Comparison of ENCODE assay signal across 27 mouse cellular contexts in genomic region chr2:60612906-60613856, GRCm38 (mm10).
A peak's percentile ranks its signal among the peaks of the same experiment; 100 is the strongest.
DNase-seq lines count a peak whose midpoint lies in the region; ATAC-seq lines count a peak whose summit lies in the region.
"Had no signal": no experiment of that assay in that cellular context is flagged by ENCODE, and none has a peak within 500 bp of the region (broad histone marks: within the 10 kb centered on the region; RNA-seq: fewer than 3 reads in every experiment).

No protein-coding gene starts in this region.

- no peaks in the 10 kb centered on the region for H3K36me3 ChIP-seq in hindbrain, embryonic 12.5 days
- H3K36me3 ChIP-seq in hindbrain, embryonic 10.5 days: no peaks in the 10 kb centered on the region
- H3K36me3 ChIP-seq in forebrain, embryonic 10.5 days (replicated peaks): no peaks in the 10 kb centered on the region
- H3K36me3 ChIP-seq in forebrain, embryonic 15.5 days: no peaks in the 10 kb centered on the region
- H3K36me3 ChIP-seq in midbrain, embryonic 15.5 days (replicated peaks): no peaks in the 10 kb centered on the region
- H3K36me3 ChIP-seq: embryonic facial prominence, embryonic 13.5 days; heart, embryonic 13.5 days had no signal

- H3K4me2 ChIP-seq in hindbrain, embryonic 12.5 days (replicated peaks): no peak overlapping the region
- peak overlapping the region; percentile 20; the same call in 1 of the 2 replicates for H3K4me2 ChIP-seq in forebrain, embryonic 15.5 days (replicated peaks)
- no peak overlapping the region for H3K4me2 ChIP-seq in midbrain, embryonic 15.5 days
- H3K4me2 ChIP-seq: embryonic facial prominence, embryonic 13.5 days; heart, embryonic 13.5 days; hindbrain, embryonic 14.5 days; liver, embryonic 11.5 days had no signal

- H3K9ac ChIP-seq in hindbrain, embryonic 12.5 days: no peak overlapping the region
- H3K9ac ChIP-seq in forebrain, embryonic 15.5 days (replicated peaks): no peak overlapping the region
- no peak overlapping the region for H3K9ac ChIP-seq in midbrain, embryonic 15.5 days
- H3K9ac ChIP-seq: embryonic facial prominence, embryonic 13.5 days; heart, embryonic 13.5 days; hindbrain, embryonic 14.5 days; liver, postnatal 0 days had no signal

- 77% methylated on average over 15 of the region's 15 CpGs for WGBS in hindbrain, embryonic 12.5 days
- WGBS in hindbrain, embryonic 10.5 days: 85% methylated on average over 15 of the region's 15 CpGs
- WGBS in forebrain, embryonic 10.5 days: 47% methylated on average over 15 of the region's 15 CpGs
- WGBS in forebrain, embryonic 15.5 days: 15% methylated on average over 15 of the region's 15 CpGs
- WGBS in midbrain, embryonic 15.5 days: 32% methylated on average over 15 of the region's 15 CpGs

- 0 out of 2 replicates have a peak, but pooled peaks have one; percentile 17 for ATAC-seq in hindbrain, embryonic 12.5 days (ENCODE audit: low FRiP score)
- peak; percentile 53; the same call in 1 of the 2 replicates for ATAC-seq in forebrain, embryonic 15.5 days (replicated peaks)
- 0 out of 2 replicates have a peak, but pooled peaks have one; percentile 17 for ATAC-seq in midbrain, embryonic 15.5 days (replicated peaks)
- ATAC-seq: CD4-positive, CD25-positive, alpha-beta regulatory T cell, adult 4 months; inflammation-experienced regulatory T-cells, adult 6 months; liver, postnatal 0 days; lung, postnatal 0 days had no signal

- peaks cover 4% of the 10 kb centered on the region for H3K4me1 ChIP-seq in hindbrain, embryonic 12.5 days
- peaks cover 17% of the 10 kb centered on the region; the same call in 1 of the 2 replicates for H3K4me1 ChIP-seq in hindbrain, embryonic 10.5 days (replicated peaks)
- peaks cover 32% of the 10 kb centered on the region for H3K4me1 ChIP-seq in forebrain, embryonic 10.5 days
- H3K4me1 ChIP-seq in forebrain, embryonic 15.5 days: peaks cover 17% of the 10 kb centered on the region
- 0 out of 2 replicates have a peak, but pooled peaks cover 13% of the 10 kb centered on the region for H3K4me1 ChIP-seq in midbrain, embryonic 15.5 days
- H3K4me1 ChIP-seq: heart, embryonic 13.5 days had no signal

- no peak for DNase-seq in hindbrain, embryonic 10.5 days (ENCODE audit: low spot score)
- DNase-seq in forebrain, embryonic 10.5 days (ENCODE audit: extremely low spot score, low spot score): no peak
- DNase-seq in MN1 (ENCODE audit: low spot score): no peak
- no peak for DNase-seq in spleen, postnatal 14 days (ENCODE audit: low spot score in 2 of 2)
- DNase-seq: adrenal gland, postnatal 36 days; cerebellum, adult 11 months; cerebellum, postnatal 14 days; gastrocnemius, postnatal 10 days; heart, postnatal 14 days; kidney, adult 9 months; kidney, postnatal 14 days; layer of hippocampus, postnatal 36 days; liver, postnatal 0 days; thymus, adult 2 months had no signal

- no peak overlapping the region for H3K27ac ChIP-seq in hindbrain, embryonic 12.5 days
- no peak overlapping the region for H3K27ac ChIP-seq in hindbrain, embryonic 10.5 days
- H3K27ac ChIP-seq in forebrain, embryonic 10.5 days: no peak overlapping the region
- no peak overlapping the region for H3K27ac ChIP-seq in forebrain, embryonic 15.5 days (replicated peaks)
- H3K27ac ChIP-seq in midbrain, embryonic 15.5 days: no peak overlapping the region
- H3K27ac ChIP-seq: embryonic facial prominence, embryonic 13.5 days; heart, embryonic 13.5 days; hindbrain, embryonic 14.5 days; layer of hippocampus, adult 2 months; macrophage; stomach, postnatal 0 days had no signal

- no peak overlapping the region for H3K4me3 ChIP-seq in hindbrain, embryonic 12.5 days
- no peak overlapping the region for H3K4me3 ChIP-seq in hindbrain, embryonic 10.5 days
- peak overlapping the region; percentile 14; the same call in 1 of the 2 replicates for H3K4me3 ChIP-seq in forebrain, embryonic 10.5 days
- no peak overlapping the region for H3K4me3 ChIP-seq in forebrain, embryonic 15.5 days
- H3K4me3 ChIP-seq in midbrain, embryonic 15.5 days: no peak overlapping the region
- H3K4me3 ChIP-seq: embryonic facial prominence, embryonic 13.5 days; heart, embryonic 13.5 days; layer of hippocampus, adult 2 months had no signal

- no peaks in the 10 kb centered on the region for H3K9me3 ChIP-seq in hindbrain, embryonic 12.5 days (replicated peaks)
- no peaks in the 10 kb centered on the region for H3K9me3 ChIP-seq in hindbrain, embryonic 10.5 days
- no peaks in the 10 kb centered on the region for H3K9me3 ChIP-seq in forebrain, embryonic 10.5 days
- H3K9me3 ChIP-seq in forebrain, embryonic 15.5 days: no peaks in the 10 kb centered on the region
- no peaks in the 10 kb centered on the region for H3K9me3 ChIP-seq in midbrain, embryonic 15.5 days
- H3K9me3 ChIP-seq: embryonic facial prominence, embryonic 13.5 days; heart, embryonic 13.5 days had no signal

- no peaks in the 10 kb centered on the region for H3K27me3 ChIP-seq in hindbrain, embryonic 12.5 days
- H3K27me3 ChIP-seq in hindbrain, embryonic 10.5 days (ENCODE audit: insufficient read depth, poor library complexity, severe bottlenecking): no peaks in the 10 kb centered on the region
- no peaks in the 10 kb centered on the region for H3K27me3 ChIP-seq in forebrain, embryonic 10.5 days (ENCODE audit: poor library complexity, severe bottlenecking)
- no peaks in the 10 kb centered on the region for H3K27me3 ChIP-seq in forebrain, embryonic 15.5 days
- H3K27me3 ChIP-seq in midbrain, embryonic 15.5 days (replicated peaks): no peaks in the 10 kb centered on the region
- H3K27me3 ChIP-seq: embryonic facial prominence, embryonic 13.5 days; heart, embryonic 13.5 days had no signal
